Mouse (Mus musculus) heart, embryonic 16.5 days (tissue): ENCODE measurements around the gene Etv6. TPM values are rescaled to one million over a fixed set of nuclear protein-coding genes. Genes with fewer than 3 reads are reported as not detected.
A peak's percentile ranks its signal among the peaks of the same experiment; 100 is the strongest.

ENCODE experiments used
- ATAC-seq: fragments of 200-750 bp; cut with Nextera tagmentation; replicated peaks from 2 replicates; pipeline ENCODE4 v1.8.0; 2017; ENCODE audit warnings: moderate number of reproducible peaks; ENCODE audit not compliant: insufficient read depth, low FRiP score; ENCODE audit errors: extremely low read depth
- H3K27ac ChIP-seq: fragments of 300-500 bp; sonication (generic); 2 replicates; pipeline ENCODE4 v1.5.1; 2014; ENCODE audit warnings: mild to moderate bottlenecking, low read length, control low read depth, moderate library complexity
- H3K27me3 ChIP-seq: fragments of 300-500 bp; sonication (generic); 2 replicates; pipeline ENCODE4 v1.6.1; 2014; ENCODE audit warnings: low read length, mixed read lengths; ENCODE audit not compliant: control insufficient read depth, insufficient read depth
- H3K36me3 ChIP-seq: fragments of 300-500 bp; sonication (generic); 2 replicates; pipeline ENCODE4 v1.6.1; 2014; ENCODE audit not compliant: control insufficient read depth, insufficient read depth
- H3K4me1 ChIP-seq: fragments of 300-500 bp; sonication (generic); 2 replicates; pipeline ENCODE4 v1.6.1; 2014; ENCODE audit warnings: low read length, mixed read lengths; ENCODE audit not compliant: control insufficient read depth, insufficient read depth
- H3K4me2 ChIP-seq: fragments of 300-500 bp; sonication (generic); 2 replicates; pipeline ENCODE4 v1.6.1; 2014; ENCODE audit warnings: low read depth, mild to moderate bottlenecking, control low read depth, low read length
- H3K4me3 ChIP-seq: fragments of 300-500 bp; sonication (generic); 2 replicates; pipeline ENCODE4 v1.5.1; 2014; ENCODE audit warnings: mild to moderate bottlenecking, control low read depth, low read length
- H3K9ac ChIP-seq: fragments of 300-500 bp; sonication (generic); 2 replicates; pipeline ENCODE4 v1.6.1; 2014; ENCODE audit warnings: low read length, control low read depth
- H3K9me3 ChIP-seq: fragments of 300-500 bp; sonication (generic); replicated peaks from 2 replicates; pipeline ENCODE4 v1.6.1; 2016; ENCODE audit warnings: low read length; ENCODE audit not compliant: control insufficient read depth
- WGBS: fragments of 180-500 bp; shearing (Covaris S2); extraction: QIAGEN DNeasy Blood & Tissue Kit; methylation state at CpG from one replicate; pipeline ENCODE4 v1.1.7; 2014; 5-methylcytosine and 5-hydroxymethylcytosine counted together
- polyA plus RNA-seq: library from polyadenylated mRNA; unstranded; fragments of >200 nt; fragmentation: Nextera tagmentation; extraction: Ambion mirVana; gene quantifications from 2 replicates; pipeline ENCODE4 v1.2.1, GENCODE M21; 2015

Etv6 gene
- polyA plus RNA-seq, 1 experiment from 2014 or later, result 12.3 TPM

DNA sequence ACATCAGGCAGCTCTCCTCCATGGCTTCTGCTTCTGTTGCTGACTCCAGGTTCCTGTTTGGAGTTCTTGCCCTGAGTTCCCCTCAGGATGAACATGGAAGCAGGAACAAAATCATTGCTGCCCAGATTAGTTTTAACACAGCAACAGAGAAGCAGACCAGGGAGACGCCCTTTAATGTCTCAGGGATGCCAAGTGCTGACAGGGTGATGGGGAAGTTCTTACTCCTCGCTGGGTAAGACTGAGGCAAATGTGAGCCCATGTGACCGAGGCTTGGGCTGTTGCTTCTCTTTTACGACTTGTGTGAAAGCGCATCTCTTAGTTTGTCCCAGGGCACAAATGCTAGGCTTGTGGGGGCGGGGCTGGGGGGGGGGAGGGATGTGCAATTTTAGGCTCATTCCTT, 13.5 kb downstream of the Etv6 start:
- H3K4me1 ChIP-seq, result peaks cover 54% of the 10 kb centered on the region
- no peak for ATAC-seq
- WGBS, result 83% methylated on average over 6 of the region's 6 CpGs

DNA sequence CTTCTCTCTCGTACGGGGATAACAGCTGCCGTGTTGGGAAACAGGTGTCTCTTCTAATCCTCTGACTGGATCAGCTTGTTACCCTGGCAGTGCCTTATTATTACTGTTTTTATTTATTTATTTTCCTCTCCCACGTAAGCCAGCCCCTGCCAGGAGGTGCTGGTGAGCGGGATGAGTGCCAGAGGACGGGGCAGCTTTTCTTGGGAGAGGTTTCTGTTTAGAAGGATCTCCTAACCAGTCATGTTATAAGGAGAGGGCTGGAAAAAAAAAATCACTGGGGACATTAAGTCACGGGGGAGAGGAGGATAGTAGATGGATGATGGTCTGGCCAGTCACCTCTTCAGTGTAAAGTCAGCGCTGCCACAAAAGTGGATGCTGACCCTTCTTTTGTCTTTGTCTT, 15.0 kb downstream of the Etv6 start:
- Histone ChIP-seq H3K27ac (no peak overlapping the region), H3K4me2 (no peak overlapping the region), H3K9ac (no peak overlapping the region), H3K27me3 (no peaks in the 10 kb centered on the region), H3K4me1 (peaks cover 54% of the 10 kb centered on the region), H3K4me3 (no peak overlapping the region), H3K9me3 (no peaks in the 10 kb centered on the region), H3K36me3 (no peaks in the 10 kb centered on the region)
- ATAC-seq, result no peak
- WGBS, result 82% methylated on average over 8 of the region's 8 CpGs

More for the DNA sequence above, 13.5 kb downstream of the Etv6 start:
- no peak overlapping the region for H3K4me3 ChIP-seq
- H3K27ac ChIP-seq, result no peak overlapping the region
- no peaks in the 10 kb centered on the region for H3K9me3 ChIP-seq
- no peaks in the 10 kb centered on the region for H3K36me3 ChIP-seq
- no peak overlapping the region for H3K4me2 ChIP-seq
- H3K9ac ChIP-seq, result no peak overlapping the region
- H3K27me3 ChIP-seq, result no peaks in the 10 kb centered on the region

DNA sequence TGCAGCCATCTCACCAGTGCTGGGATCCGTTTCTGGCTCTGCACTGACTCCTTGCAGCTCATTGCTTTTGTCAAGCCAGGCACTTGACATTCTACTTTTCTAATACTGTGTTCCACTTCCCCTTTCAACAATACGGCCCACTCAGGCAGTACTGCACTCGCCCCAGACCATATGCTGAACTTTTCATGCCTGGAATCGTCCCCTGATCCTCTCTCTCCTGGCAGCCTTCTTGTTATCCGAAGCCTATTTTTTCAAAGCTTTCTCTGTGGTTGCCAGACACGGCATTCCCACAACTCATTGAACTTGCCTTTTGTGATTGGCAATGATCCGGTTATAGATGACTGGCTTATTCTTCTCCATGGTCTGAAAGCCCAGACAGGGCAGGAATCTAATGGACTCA, 16.4 kb downstream of the Etv6 start:
- no peaks in the 10 kb centered on the region for H3K36me3 ChIP-seq
- ATAC-seq, result no peak
- no peaks in the 10 kb centered on the region for H3K9me3 ChIP-seq
- peaks cover 42% of the 10 kb centered on the region for H3K4me1 ChIP-seq
- WGBS, result 63% methylated on average over 7 of the region's 7 CpGs
- no peak overlapping the region for H3K4me3 ChIP-seq
- H3K27ac ChIP-seq, result no peak overlapping the region
- no peaks in the 10 kb centered on the region for H3K27me3 ChIP-seq
- H3K9ac ChIP-seq, result no peak overlapping the region
- H3K4me2 ChIP-seq, result no peak overlapping the region

DNA sequence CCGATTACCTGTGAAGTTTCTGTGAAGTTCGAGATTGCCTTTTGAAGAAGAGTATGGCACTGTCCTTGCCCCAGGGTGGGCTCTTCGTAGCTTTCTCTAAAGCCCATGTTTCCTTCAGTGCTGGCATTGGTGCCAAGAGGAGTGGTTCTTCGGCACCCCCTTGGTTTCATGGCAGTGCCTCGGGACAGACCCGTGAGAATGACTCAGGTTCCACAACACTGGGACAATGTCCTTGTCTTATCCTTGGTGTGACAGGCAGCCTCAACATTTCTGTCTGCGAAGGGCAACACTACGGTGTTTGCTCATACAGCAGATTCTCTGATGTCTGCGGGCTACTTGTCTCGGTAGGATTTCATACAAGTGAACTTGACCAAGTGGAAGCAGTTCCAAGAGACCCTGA, 17.6 kb downstream of the Etv6 start:
- Histone ChIP-seq H3K9ac (no peak overlapping the region), H3K4me2 (no peak overlapping the region), H3K4me3 (no peak overlapping the region), H3K36me3 (no peaks in the 10 kb centered on the region), H3K27ac (no peak overlapping the region), H3K27me3 (no peaks in the 10 kb centered on the region), H3K4me1 (peaks cover 41% of the 10 kb centered on the region), H3K9me3 (no peaks in the 10 kb centered on the region)
- WGBS, result 61% methylated on average over 10 of the region's 10 CpGs
- no peak for ATAC-seq

DNA sequence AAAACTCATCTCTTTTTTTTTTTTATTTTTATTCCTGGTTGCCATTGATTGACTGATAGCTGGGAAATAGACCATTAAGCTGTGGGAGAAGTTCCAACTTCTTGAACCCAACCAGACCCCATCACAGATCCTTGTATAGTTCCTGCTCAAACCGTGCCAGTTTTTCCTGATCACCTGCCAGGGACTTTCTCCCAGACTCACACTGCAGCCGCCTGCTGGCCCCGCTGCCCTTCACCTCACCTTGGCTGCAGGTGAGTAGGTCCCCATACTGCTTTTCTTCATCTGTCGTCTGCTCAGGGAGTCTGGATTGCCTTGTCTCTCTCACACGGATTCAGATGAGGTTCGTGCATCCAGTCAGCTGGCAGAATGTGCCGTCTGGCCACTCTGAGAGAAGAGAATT, 18.1 kb downstream of the Etv6 start:
- Histone ChIP-seq H3K4me2 (no peak overlapping the region), H3K4me3 (no peak overlapping the region), H3K27ac (peak overlapping the region; percentile 36), H3K9ac (peak overlapping the region; percentile 10; the same call in 1 of the 2 replicates), H3K4me1 (peaks cover 46% of the 10 kb centered on the region), H3K27me3 (no peaks in the 10 kb centered on the region), H3K9me3 (no peaks in the 10 kb centered on the region), H3K36me3 (no peaks in the 10 kb centered on the region)
- no peak for ATAC-seq
- WGBS, result 38% methylated on average over 7 of the region's 7 CpGs

DNA sequence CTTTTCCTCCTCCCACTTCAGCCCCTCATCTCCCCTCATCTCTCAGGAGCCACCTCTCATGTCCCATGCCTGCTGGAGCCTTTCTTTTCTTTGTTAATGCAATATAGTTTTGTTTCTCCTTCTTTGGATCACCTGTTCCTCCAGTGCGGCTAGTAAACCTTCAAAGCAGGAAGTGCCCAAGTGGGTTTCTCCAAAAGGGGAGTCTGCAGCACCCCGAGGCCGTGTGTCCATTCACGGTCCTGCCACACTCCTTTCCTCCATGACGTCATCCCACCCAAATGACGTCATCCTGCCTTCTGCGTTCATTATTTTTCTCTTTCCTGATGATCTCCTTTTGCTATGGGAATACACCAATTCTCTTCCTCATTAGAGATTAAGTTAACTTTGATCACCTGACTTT, 20.1 kb downstream of the Etv6 start:
- Histone ChIP-seq H3K9ac (no peak overlapping the region), H3K4me2 (no peak overlapping the region), H3K27ac (no peak overlapping the region), H3K36me3 (no peaks in the 10 kb centered on the region), H3K9me3 (no peaks in the 10 kb centered on the region), H3K4me1 (peaks cover 54% of the 10 kb centered on the region), H3K4me3 (no peak overlapping the region), H3K27me3 (no peaks in the 10 kb centered on the region)
- no peak for ATAC-seq
- 64% methylated on average over 7 of the region's 7 CpGs for whole genome bisulfite sequencing

DNA sequence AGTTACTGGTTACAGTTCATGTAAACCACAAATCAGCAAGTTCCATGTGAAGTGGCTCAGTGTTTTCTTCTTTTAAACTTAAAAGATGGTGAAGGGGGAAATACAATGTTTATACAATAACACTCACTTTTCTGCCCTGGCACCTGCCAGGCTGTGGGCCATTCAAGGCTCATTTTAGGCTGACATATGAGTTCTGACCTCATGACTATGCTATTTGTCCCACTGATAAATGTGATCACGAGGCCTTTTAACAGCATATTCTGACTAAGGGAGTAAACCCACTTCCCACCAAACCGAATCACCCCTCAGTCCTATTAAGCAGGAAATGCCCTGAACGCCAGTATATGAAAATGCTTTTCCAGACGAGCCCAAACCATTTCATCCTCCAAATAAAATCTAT, 23.0 kb downstream of the Etv6 start:
- H3K9me3 ChIP-seq, result no peaks in the 10 kb centered on the region
- H3K4me1 ChIP-seq, result peaks cover 60% of the 10 kb centered on the region
- 40% methylated on average over 4 of the region's 4 CpGs for WGBS
- H3K4me2 ChIP-seq, result peak overlapping the region; percentile 13; the same call in 1 of the 2 replicates
- peak overlapping the region; percentile 44; the same call in 1 of the 2 replicates for H3K27ac ChIP-seq
- no peaks in the 10 kb centered on the region for H3K27me3 ChIP-seq
- ATAC-seq, result no peak
- peak overlapping the region; percentile 40; the same call in 1 of the 2 replicates for H3K9ac ChIP-seq
- H3K4me3 ChIP-seq, result no peak overlapping the region
- no peaks in the 10 kb centered on the region for H3K36me3 ChIP-seq

GRCm38 (mm10) chr6:134058886-134059551, 23.5 kb downstream of the Etv6 start:
- Histone ChIP-seq H3K36me3 (no peaks in the 10 kb centered on the region), H3K4me1 (peaks cover 58% of the 10 kb centered on the region), H3K4me2 (peak overlapping the region; percentile 13; the same call in 1 of the 2 replicates), H3K27me3 (no peaks in the 10 kb centered on the region), H3K9ac (peak overlapping the region; percentile 40; the same call in 1 of the 2 replicates), H3K9me3 (no peaks in the 10 kb centered on the region), H3K4me3 (no peak overlapping the region), H3K27ac (peak overlapping the region; percentile 44; the same call in 1 of the 2 replicates)
- WGBS, result 67% methylated on average over 10 of the region's 10 CpGs
- no peak for ATAC-seq

DNA sequence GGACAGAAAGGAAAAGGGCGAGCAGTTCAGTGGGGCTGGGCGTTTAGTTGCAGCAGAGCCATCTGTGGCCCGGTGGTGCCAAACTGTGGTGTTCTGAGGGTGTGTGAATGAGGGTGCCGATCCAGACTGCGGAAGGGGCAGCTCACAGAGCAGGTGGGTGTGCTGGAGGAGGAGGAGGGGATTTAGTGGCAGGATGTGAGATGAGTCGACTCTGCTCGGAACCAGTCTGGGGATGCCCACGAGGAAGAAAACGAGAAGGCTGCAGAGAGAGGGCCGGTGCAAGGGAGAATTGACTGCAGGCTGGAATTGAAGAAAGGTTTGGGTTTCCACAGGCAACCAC, 24.0 kb downstream of the Etv6 start:
- H3K9ac ChIP-seq, result no peak overlapping the region
- no peaks in the 10 kb centered on the region for H3K27me3 ChIP-seq
- H3K27ac ChIP-seq, result no peak overlapping the region
- H3K9me3 ChIP-seq, result no peaks in the 10 kb centered on the region
- no peak overlapping the region for H3K4me3 ChIP-seq
- H3K4me1 ChIP-seq, result peaks cover 55% of the 10 kb centered on the region
- H3K4me2 ChIP-seq, result no peak overlapping the region
- 70% methylated on average over 10 of the region's 10 CpGs for WGBS
- ATAC-seq, result no peak
- H3K36me3 ChIP-seq, result no peaks in the 10 kb centered on the region
